12 mouse cellular contexts compared by ENCODE assay signal in the genomic region with DNA sequence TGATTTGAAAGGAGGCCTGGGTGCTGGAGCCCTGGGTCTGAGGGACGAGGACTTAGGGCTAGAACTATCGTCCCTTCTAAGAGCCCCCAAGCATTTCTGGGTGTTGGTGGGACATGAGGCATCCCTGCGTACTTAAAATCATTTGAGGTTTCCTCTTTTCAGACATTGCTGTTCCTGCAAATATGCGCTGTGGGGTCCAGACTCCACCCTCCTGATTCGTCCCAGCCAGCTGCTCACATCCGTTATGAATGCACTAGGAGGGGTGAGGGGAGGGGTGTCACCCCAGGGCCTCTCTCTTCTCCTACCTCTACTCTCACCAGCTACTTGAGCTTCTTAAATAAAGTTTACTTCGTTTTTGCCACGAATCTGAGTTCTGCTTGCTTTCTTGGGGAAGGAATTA. TPM values are rescaled to one million over a fixed set of nuclear protein-coding genes. Genes with fewer than 3 reads are reported as not detected.
DNase-seq lines count a peak whose midpoint lies in the region; ATAC-seq and TF ChIP-seq lines count a peak whose summit lies in the region.
"Had no signal": no experiment of that assay in that cellular context is flagged by ENCODE, and none has a peak within 500 bp of the region (broad histone marks: within the 10 kb centered on the region; RNA-seq: fewer than 3 reads in every experiment).

No protein-coding gene starts in this region.

- H3K27ac ChIP-seq in liver, adult 2 months (replicated peaks; ENCODE audit: insufficient read depth, low read depth, low read length), result peak overlapping the region; percentile 90
- peak overlapping the region; percentile 37 for H3K27ac ChIP-seq in bone marrow, adult 2 months (ENCODE audit: control insufficient read depth, insufficient read depth, low read depth, low read length, poor library complexity)
- H3K27ac ChIP-seq in liver, embryonic 15.5 days (replicated peaks), result no peak overlapping the region
- H3K27ac ChIP-seq: limb, embryonic 12.5 days had no signal

- 0 out of 2 replicates have a peak overlapping the region, but pooled peaks have one; percentile 2 for H3K4me3 ChIP-seq in liver, adult 2 months (ENCODE audit: insufficient read depth, low read depth, low read length)
- H3K4me3 ChIP-seq in bone marrow, adult 2 months (replicated peaks; ENCODE audit: control insufficient read depth, low read depth, low read length), result peak overlapping the region; percentile 10
- no peak overlapping the region for H3K4me3 ChIP-seq in liver, embryonic 15.5 days (replicated peaks)
- H3K4me3 ChIP-seq: limb, embryonic 12.5 days had no signal

- no peak for ATAC-seq in liver, embryonic 15.5 days (ENCODE audit: insufficient read depth)

- H3K79me2 ChIP-seq in liver, adult 2 months (ENCODE audit: control insufficient read depth, insufficient read depth, low read length), result peaks cover 10% of the 10 kb centered on the region; the same call in 1 of the 2 replicates

- H3K9ac ChIP-seq in liver, adult 2 months (ENCODE audit: low read depth, low read length), result peak overlapping the region; percentile 41
- H3K9ac ChIP-seq in liver, embryonic 15.5 days, result no peak overlapping the region
- H3K9ac ChIP-seq: limb, embryonic 12.5 days had no signal

- H3K9me3 ChIP-seq in liver, embryonic 15.5 days (replicated peaks), result no peaks in the 10 kb centered on the region
- H3K9me3 ChIP-seq: limb, embryonic 12.5 days had no signal

- H3K36me3 ChIP-seq in liver, adult 2 months (ENCODE audit: control insufficient read depth, insufficient read depth, low read length), result peaks cover 3% of the 10 kb centered on the region; the same call in 1 of the 2 replicates
- H3K36me3 ChIP-seq in liver, embryonic 15.5 days (replicated peaks), result no peaks in the 10 kb centered on the region

- H3K4me2 ChIP-seq in liver, embryonic 15.5 days, result peak overlapping the region; percentile 25
- H3K4me2 ChIP-seq: limb, embryonic 12.5 days had no signal

- 44% methylated on average over 8 of the region's 8 CpGs for WGBS in liver, adult 2 months
- WGBS in bone marrow, adult 2 months, result 16% methylated on average over 8 of the region's 8 CpGs
- WGBS in liver, embryonic 15.5 days (ENCODE audit: insufficient replicate concordance), result 36% methylated on average over 8 of the region's 8 CpGs

- no peak for TF ChIP-seq CTCF in liver, adult 2 months (IDR thresholded peaks at IDR 0.05; ENCODE audit: low read depth, low read length)
- no peak for TF ChIP-seq CTCF in bone marrow, adult 2 months (IDR thresholded peaks at IDR 0.05; ENCODE audit: control insufficient read depth, insufficient read depth, low read length)

- no peak for TF ChIP-seq POLR2A in liver, adult 2 months (IDR thresholded peaks at IDR 0.05; ENCODE audit: extremely low read depth, insufficient read depth, low read length)
- TF ChIP-seq POLR2A in bone marrow, adult 2 months (IDR thresholded peaks at IDR 0.05; ENCODE audit: borderline replicate concordance, control insufficient read depth, low read depth, low read length), result no peak

- no peaks in the 10 kb centered on the region for H3K27me3 ChIP-seq in liver, adult 2 months (ENCODE audit: control insufficient read depth, insufficient read depth, low read length)
- H3K27me3 ChIP-seq in liver, embryonic 15.5 days, result peaks cover 27% of the 10 kb centered on the region

- peaks cover 18% of the 10 kb centered on the region for H3K4me1 ChIP-seq in liver, adult 2 months (ENCODE audit: control insufficient read depth, insufficient read depth, low read length)
- H3K4me1 ChIP-seq in bone marrow, adult 2 months (ENCODE audit: control insufficient read depth, insufficient read depth, low read length), result peaks cover 2% of the 10 kb centered on the region; the same call in 1 of the 2 replicates
- peaks cover 42% of the 10 kb centered on the region for H3K4me1 ChIP-seq in liver, embryonic 15.5 days (replicated peaks)

- DNase-seq in liver, adult 2 months (ENCODE audit: extremely low read depth, low read depth, low spot score), result no peak
- DNase-seq in liver, result no peak
- DNase-seq in thymus, postnatal 0 days (ENCODE audit: low spot score), result peak; percentile 82
- no peak for DNase-seq in right cerebral cortex, postnatal 36 days (ENCODE audit: low spot score in 2 of 2)
- no peak for DNase-seq in cerebellum, adult 18-20 months
- no peak for DNase-seq in left cerebral cortex, postnatal 14 days (ENCODE audit: low spot score in 2 of 2)
- DNase-seq: cerebellum, adult 11-12 months had no signal

- intact Hi-C loops in left cerebral cortex, postnatal 14 days (cut with DNase I), result no loop called here

RNA-seq across cellular contexts. Expression of a gene that starts 2.0 kb away (rescaled TPM):
- 1.4 and 1.5 TPM in 2 replicates for total RNA-seq in liver, adult 2 months (2014; rRNA removed)
- 3.4 and 3.5 TPM in 2 replicates for polyA plus RNA-seq in liver, adult 2 months (2012; rRNA removed)
- polyA plus RNA-seq in bone marrow, adult 2 months (2011; ENCODE audit: insufficient read depth, insufficient read length, low replicate concordance, missing spikeins), result 7.2 and 8.2 TPM in 2 replicates
- 0.10 and 0.12 TPM in 2 replicates for polyA plus RNA-seq in liver, embryonic 15.5 days (2015; fragmentation: Nextera tagmentation; extraction: Ambion mirVana)
- polyA plus RNA-seq in thymus, postnatal 0 days (2015; fragmentation: Nextera tagmentation; extraction: Ambion mirVana), result 0.47 and 0.73 TPM in 2 replicates
- under 1 TPM in 1 of 2 experiments, not detected in 1; 0.42 TPM for total RNA-seq in left cerebral cortex, postnatal 14 days (2021)
- polyA plus RNA-seq: forebrain, embryonic 14.5 days had no signal

RNA-seq across cellular contexts. Expression of a gene that starts 21.1 kb away (rescaled TPM):
- total RNA-seq in liver, adult 2 months (2014; rRNA removed), result not detected in 2 replicates
- polyA plus RNA-seq in liver, adult 2 months (2012; rRNA removed), result 0.02 TPM in 1 of 2 replicates, not detected in the other
- polyA plus RNA-seq in bone marrow, adult 2 months (2011; ENCODE audit: insufficient read depth, insufficient read length, low replicate concordance, missing spikeins), result not detected in 2 replicates
- 0.22 and 0.24 TPM in 2 replicates for polyA plus RNA-seq in liver, embryonic 15.5 days (2015; fragmentation: Nextera tagmentation; extraction: Ambion mirVana)
- 0.48 and 0.71 TPM in 2 replicates for polyA plus RNA-seq in thymus, postnatal 0 days (2015; fragmentation: Nextera tagmentation; extraction: Ambion mirVana)
- 1 to 10 TPM; 6.9 to 7.2 TPM for total RNA-seq in left cerebral cortex, postnatal 14 days (2021)

RNA-seq across cellular contexts. Expression of a gene that starts 21.2 kb away (rescaled TPM):
- total RNA-seq in liver, adult 2 months (2014; rRNA removed), result 71.1 and 91.4 TPM in 2 replicates
- polyA plus RNA-seq in liver, adult 2 months (2012; rRNA removed), result 227 and 244 TPM in 2 replicates
- polyA plus RNA-seq in bone marrow, adult 2 months (2011; ENCODE audit: insufficient read depth, insufficient read length, low replicate concordance, missing spikeins), result 15.8 and 25.9 TPM in 2 replicates
- polyA plus RNA-seq in liver, embryonic 15.5 days (2015; fragmentation: Nextera tagmentation; extraction: Ambion mirVana), result 27.1 and 28.9 TPM in 2 replicates
- 39.2 and 39.9 TPM in 2 replicates for polyA plus RNA-seq in thymus, postnatal 0 days (2015; fragmentation: Nextera tagmentation; extraction: Ambion mirVana)
- 10 to 100 TPM in 1 of 2 experiments, 1 to 10 TPM in 1; 9.3 to 11.3 TPM for total RNA-seq in left cerebral cortex, postnatal 14 days (2021)

RNA-seq across cellular contexts. Expression of a gene that starts 27.8 kb away (rescaled TPM):
- not detected in 2 replicates for total RNA-seq in liver, adult 2 months (2014; rRNA removed)
- polyA plus RNA-seq in liver, adult 2 months (2012; rRNA removed), result not detected in 2 replicates
- not detected in 2 replicates for polyA plus RNA-seq in bone marrow, adult 2 months (2011; ENCODE audit: insufficient read depth, insufficient read length, low replicate concordance, missing spikeins)
- polyA plus RNA-seq in liver, embryonic 15.5 days (2015; fragmentation: Nextera tagmentation; extraction: Ambion mirVana), result not detected in 2 replicates
- 1.8 and 2.2 TPM in 2 replicates for polyA plus RNA-seq in thymus, postnatal 0 days (2015; fragmentation: Nextera tagmentation; extraction: Ambion mirVana)
- total RNA-seq in left cerebral cortex, postnatal 14 days (2021), result under 1 TPM; 0.48 to 0.53 TPM
- total RNA-seq: heart, postnatal 4 days had no signal
